Mouse (Mus musculus) fat pad, adult 2 months (tissue): ENCODE measurements around the gene Mgmt.

ENCODE experiments used
- DNase-seq: peaks from one replicate; pipeline ENCODE4 v3.0.0-alpha.2; 2011; ENCODE audit warnings: low read depth, low spot score; ENCODE audit errors: extremely low read depth

Gene Mgmt

GRCm38 (mm10) chr7:137095702-137096101, 201.3 kb downstream of the Mgmt start:
- DNase-seq = no peak

GRCm38 (mm10) chr7:137099766-137100165, 205.4 kb downstream of the Mgmt start:
- DNase-seq = no peak

- DNase-seq = no peak
Measured at GRCm38 (mm10) chr7:137102606-137103195, 208.3 kb downstream of the Mgmt start.

- DNase-seq = no peak
Measured at GRCm38 (mm10) chr7:137112101-137112500, 217.7 kb downstream of the Mgmt start.

GRCm38 (mm10) chr7:137116246-137116645, 221.8 kb downstream of the Mgmt start:
- DNase-seq = no peak

- no peak for DNase-seq
Measured at GRCm38 (mm10) chr7:137121243-137121858, 226.9 kb downstream of the Mgmt start.

- DNase-seq = no peak
Measured at GRCm38 (mm10) chr7:137128726-137129125, 234.3 kb downstream of the Mgmt start.

- DNase-seq = no peak
Measured at GRCm38 (mm10) chr7:137130211-137130610, 235.8 kb downstream of the Mgmt start.

- no peak for DNase-seq
Measured at GRCm38 (mm10) chr7:137131957-137132356, 237.5 kb downstream of the Mgmt start.

GRCm38 (mm10) chr7:137138101-137138500, 243.7 kb downstream of the Mgmt start:
- no peak for DNase-seq

GRCm38 (mm10) chr7:137140321-137140720, 245.9 kb downstream of the Mgmt start:
- no peak for DNase-seq

GRCm38 (mm10) chr7:137141386-137141785, 247.0 kb downstream of the Mgmt start:
- DNase-seq = no peak

GRCm38 (mm10) chr7:137147101-137147500, 252.7 kb downstream of the Mgmt start:
- DNase-seq = no peak

- no peak for DNase-seq
Measured at GRCm38 (mm10) chr7:137151854-137152253, 257.4 kb downstream of the Mgmt start.

GRCm38 (mm10) chr7:137154623-137155022, 260.2 kb downstream of the Mgmt start:
- no peak for DNase-seq

- no peak for DNase-seq
Measured at GRCm38 (mm10) chr7:137159086-137159485, 264.7 kb downstream of the Mgmt start.

- DNase-seq = no peak
Measured at GRCm38 (mm10) chr7:137172278-137172677, 277.9 kb downstream of the Mgmt start.
